Mouse (Mus musculus) kidney, adult 2 months (tissue): Measurements from ENCODE around the gene Sema4a.

Source experiments
- CTCF ChIP-seq: fragments of 200-500 bp; conservative IDR thresholded peaks from 2 replicates; pipeline ENCODE4 v1.5.1; 2011; ENCODE audit warnings: low read depth, mild to moderate bottlenecking, control low read depth, low read length, moderate library complexity, mixed read lengths; ENCODE audit not compliant: insufficient read depth, insufficient read length
- POLR2A ChIP-seq: fragments of 200-500 bp; IDR thresholded peaks from one replicate; pipeline ENCODE4 v1.6.1; 2011; ENCODE audit warnings: low read depth, low read length, control low read depth

- TF ChIP-seq CTCF = no peak
- no peak for TF ChIP-seq POLR2A
Observed at GRCm38 (mm10) chr3:88453369-88453768, 7.6 kb downstream of the Sema4a start.
